Mouse (Mus musculus) heart, embryonic 16.5 days (tissue): ENCODE measurements at regions not wholly inside any gene's neighbourhood (a gene's known extent, or its start where the extent isn't known, plus 50 kb on each side); places are given as distances from the start of the nearest gene placed in this dataset.

Experiments used
- ATAC-seq: fragments of 200-750 bp; cut with Nextera tagmentation; replicated peaks from 2 replicates; pipeline ENCODE4 v1.8.0; 2017; ENCODE audit warnings: moderate number of reproducible peaks; ENCODE audit not compliant: insufficient read depth, low FRiP score; ENCODE audit errors: extremely low read depth
- H3K27ac ChIP-seq: fragments of 300-500 bp; sonication (generic); 2 replicates; pipeline ENCODE4 v1.5.1; 2014; ENCODE audit warnings: mild to moderate bottlenecking, low read length, control low read depth, moderate library complexity
- H3K27me3 ChIP-seq: fragments of 300-500 bp; sonication (generic); 2 replicates; pipeline ENCODE4 v1.6.1; 2014; ENCODE audit warnings: low read length, mixed read lengths; ENCODE audit not compliant: control insufficient read depth, insufficient read depth
- H3K36me3 ChIP-seq: fragments of 300-500 bp; sonication (generic); 2 replicates; pipeline ENCODE4 v1.6.1; 2014; ENCODE audit not compliant: control insufficient read depth, insufficient read depth
- H3K4me1 ChIP-seq: fragments of 300-500 bp; sonication (generic); 2 replicates; pipeline ENCODE4 v1.6.1; 2014; ENCODE audit warnings: low read length, mixed read lengths; ENCODE audit not compliant: control insufficient read depth, insufficient read depth
- H3K4me2 ChIP-seq: fragments of 300-500 bp; sonication (generic); 2 replicates; pipeline ENCODE4 v1.6.1; 2014; ENCODE audit warnings: low read depth, mild to moderate bottlenecking, control low read depth, low read length
- H3K4me3 ChIP-seq: fragments of 300-500 bp; sonication (generic); 2 replicates; pipeline ENCODE4 v1.5.1; 2014; ENCODE audit warnings: mild to moderate bottlenecking, control low read depth, low read length
- H3K9ac ChIP-seq: fragments of 300-500 bp; sonication (generic); 2 replicates; pipeline ENCODE4 v1.6.1; 2014; ENCODE audit warnings: low read length, control low read depth
- H3K9me3 ChIP-seq: fragments of 300-500 bp; sonication (generic); replicated peaks from 2 replicates; pipeline ENCODE4 v1.6.1; 2016; ENCODE audit warnings: low read length; ENCODE audit not compliant: control insufficient read depth
- WGBS: fragments of 180-500 bp; shearing (Covaris S2); extraction: QIAGEN DNeasy Blood & Tissue Kit; methylation state at CpG from one replicate; pipeline ENCODE4 v1.1.7; 2014; 5-methylcytosine and 5-hydroxymethylcytosine counted together

DNA sequence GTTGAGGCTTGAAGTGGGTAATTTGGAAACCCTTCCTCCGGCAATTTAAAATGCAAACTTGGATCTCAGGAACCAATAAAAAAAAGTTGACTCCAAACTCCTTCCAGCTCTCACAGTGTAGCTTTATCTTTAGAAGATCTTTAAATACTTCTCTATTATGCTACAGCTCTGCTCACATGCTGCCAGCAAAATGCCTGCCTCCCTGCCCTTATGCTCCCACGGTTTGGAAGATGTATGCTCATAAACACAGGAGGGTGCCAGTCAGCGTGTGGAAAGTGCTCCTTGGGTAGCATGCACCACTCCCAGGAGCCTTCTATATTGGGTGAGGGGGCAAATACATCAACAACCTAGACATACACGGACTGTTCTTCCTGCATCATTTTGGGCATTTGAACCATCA is 123.2 kb upstream of the Arl4c start:
- Histone ChIP-seq H3K36me3 (no peaks in the 10 kb centered on the region), H3K9me3 (no peaks in the 10 kb centered on the region; the same call in 1 of the 2 replicates), H3K27me3 (no peaks in the 10 kb centered on the region), H3K27ac (no peak overlapping the region), H3K9ac (no peak overlapping the region), H3K4me1 (no peaks in the 10 kb centered on the region), H3K4me2 (no peak overlapping the region), H3K4me3 (no peak overlapping the region)
- ATAC-seq: no peak
- 79% methylated on average over 4 of the region's 4 CpGs for WGBS

DNA sequence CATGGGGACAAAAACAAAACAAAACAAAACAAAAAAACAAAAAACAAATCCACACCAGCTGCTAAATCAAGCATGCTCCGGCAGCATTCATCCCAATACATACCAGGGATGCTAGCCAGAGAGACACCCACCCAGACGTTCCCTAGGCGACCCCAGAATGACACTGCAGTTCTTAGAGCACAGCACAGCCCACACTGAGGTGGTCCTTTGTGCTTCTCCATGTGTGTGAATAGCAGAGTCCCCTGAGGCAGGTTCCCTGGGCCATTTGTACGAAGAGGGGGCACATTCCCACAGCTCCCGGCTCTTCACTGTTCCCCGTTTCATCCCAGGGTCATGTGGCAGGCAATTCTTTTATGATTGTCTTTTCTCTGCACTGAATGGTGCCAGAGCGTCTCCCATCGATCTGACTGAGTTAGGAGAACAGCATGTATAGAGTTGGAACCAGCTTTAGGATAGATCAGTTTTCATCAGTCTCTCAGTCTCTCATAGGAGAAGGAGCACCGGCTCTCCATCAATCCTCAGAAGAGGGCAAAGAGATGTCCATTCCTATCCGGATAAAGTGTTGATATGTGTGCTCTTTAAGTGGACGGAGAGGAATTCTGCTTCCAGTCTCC is 136.7 kb upstream of the Arl4c start:
- H3K4me1 ChIP-seq: no peaks in the 10 kb centered on the region
- no peaks in the 10 kb centered on the region for H3K9me3 ChIP-seq
- no peaks in the 10 kb centered on the region for H3K27me3 ChIP-seq
- no peak overlapping the region for H3K9ac ChIP-seq
- H3K36me3 ChIP-seq: no peaks in the 10 kb centered on the region
- H3K27ac ChIP-seq: no peak overlapping the region
- ATAC-seq: no peak
- no peak overlapping the region for H3K4me2 ChIP-seq
- 60% methylated on average over 11 of the region's 11 CpGs for WGBS
- H3K4me3 ChIP-seq: no peak overlapping the region

DNA sequence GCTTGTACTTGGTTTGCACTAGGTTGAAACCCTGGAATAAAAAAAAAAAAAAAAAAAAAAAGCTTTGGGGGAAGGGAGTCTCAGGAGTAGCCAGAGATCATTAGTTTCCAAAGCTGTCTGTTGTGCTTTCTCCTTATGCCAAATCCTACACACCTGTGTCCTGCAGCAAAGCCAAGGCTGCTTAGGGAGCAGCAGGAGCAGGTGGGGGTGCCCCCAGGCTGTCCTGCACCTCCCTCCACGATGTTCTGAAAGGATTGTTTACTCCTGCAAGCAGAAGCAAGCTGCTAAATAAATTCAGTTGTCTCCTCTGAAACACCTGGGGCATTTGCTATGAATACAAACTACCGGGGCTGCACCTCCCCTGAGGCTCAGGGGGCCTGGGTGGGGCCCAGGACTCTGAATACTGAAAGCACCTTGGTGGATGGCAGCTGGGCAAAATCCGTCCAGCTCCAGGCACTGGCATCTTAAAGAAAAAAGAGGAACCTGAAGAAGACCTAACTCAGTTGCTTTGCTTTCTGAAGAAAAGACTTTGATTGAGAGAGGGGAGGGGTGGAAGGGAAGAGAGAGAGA is 137.5 kb upstream of the Arl4c start:
- Histone ChIP-seq H3K9ac (no peak overlapping the region), H3K27ac (no peak overlapping the region), H3K4me3 (no peak overlapping the region), H3K36me3 (no peaks in the 10 kb centered on the region), H3K9me3 (no peaks in the 10 kb centered on the region), H3K4me2 (no peak overlapping the region), H3K27me3 (no peaks in the 10 kb centered on the region), H3K4me1 (no peaks in the 10 kb centered on the region)
- WGBS: 34% methylated on average over 3 of the region's 3 CpGs
- no peak for ATAC-seq

DNA sequence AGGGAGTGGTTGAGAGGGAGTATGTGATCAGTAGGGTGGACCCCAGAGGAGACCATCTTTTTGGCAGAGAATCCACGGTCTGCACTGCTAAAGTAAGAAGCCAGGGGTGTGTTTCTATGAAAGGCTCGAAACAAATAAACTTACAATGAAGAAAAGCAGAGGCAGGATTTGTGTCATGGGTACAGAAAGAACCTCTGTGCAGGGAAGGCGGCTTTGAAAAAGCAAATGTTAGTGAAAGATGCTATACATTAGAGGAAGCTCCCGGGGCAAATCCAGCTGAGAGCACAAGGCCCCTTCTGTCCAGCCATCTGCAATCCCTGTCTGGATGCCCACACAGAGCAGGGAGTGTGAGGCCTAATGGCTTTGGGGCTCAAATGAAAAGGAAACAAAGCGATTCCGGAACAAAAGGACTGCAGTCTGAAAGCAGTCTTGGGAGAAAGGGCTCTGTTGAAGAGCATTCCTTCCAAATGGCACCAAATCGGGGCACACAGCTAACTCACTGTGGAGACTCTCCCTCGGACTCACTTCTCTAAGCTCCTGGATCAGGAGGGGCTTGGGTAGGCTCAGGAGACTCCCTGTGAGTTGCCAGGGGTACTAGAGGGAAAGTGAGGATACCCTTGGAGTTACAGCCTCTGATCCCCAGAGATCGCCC is 138.1 kb upstream of the Arl4c start:
- Histone ChIP-seq H3K9ac (no peak overlapping the region), H3K4me3 (no peak overlapping the region), H3K27ac (no peak overlapping the region), H3K27me3 (no peaks in the 10 kb centered on the region), H3K4me1 (no peaks in the 10 kb centered on the region), H3K9me3 (no peaks in the 10 kb centered on the region), H3K36me3 (no peaks in the 10 kb centered on the region), H3K4me2 (no peak overlapping the region)
- 69% methylated on average over 9 of the region's 9 CpGs for WGBS
- no peak for ATAC-seq

DNA sequence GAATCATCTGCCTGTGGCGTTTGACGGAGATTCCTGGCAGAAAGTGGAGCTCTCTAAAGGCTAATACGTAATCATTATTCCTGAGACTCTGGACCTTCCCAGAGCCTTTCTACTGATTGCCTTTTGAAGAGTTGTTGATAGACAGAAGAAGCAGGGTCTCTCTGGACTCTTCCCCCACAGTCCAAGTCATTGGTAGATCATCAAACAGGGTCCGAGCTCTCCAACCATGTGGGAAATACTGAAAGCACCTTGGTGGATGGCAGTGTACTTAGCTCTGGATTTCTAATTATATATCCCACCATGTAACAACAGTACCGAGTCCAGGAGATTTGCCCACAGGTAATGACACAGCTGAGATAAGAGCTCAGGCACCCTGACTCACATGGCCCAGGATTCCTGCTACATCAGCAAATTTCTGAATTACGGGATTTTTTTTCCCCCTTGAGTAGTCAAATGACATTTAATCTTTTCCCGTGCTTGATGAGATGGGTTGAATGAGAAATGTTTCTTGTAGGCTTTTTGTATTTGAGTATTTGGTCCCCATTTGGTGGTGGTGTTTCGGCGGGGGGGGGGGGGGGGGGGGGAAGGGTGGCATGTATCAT is 139.1 kb upstream of the Arl4c start:
- Histone ChIP-seq H3K36me3 (no peaks in the 10 kb centered on the region), H3K4me1 (no peaks in the 10 kb centered on the region), H3K27ac (no peak overlapping the region), H3K27me3 (no peaks in the 10 kb centered on the region), H3K9ac (no peak overlapping the region), H3K4me3 (no peak overlapping the region), H3K9me3 (no peaks in the 10 kb centered on the region), H3K4me2 (no peak overlapping the region)
- ATAC-seq: no peak
- WGBS: 72% methylated on average over 9 of the region's 9 CpGs

DNA sequence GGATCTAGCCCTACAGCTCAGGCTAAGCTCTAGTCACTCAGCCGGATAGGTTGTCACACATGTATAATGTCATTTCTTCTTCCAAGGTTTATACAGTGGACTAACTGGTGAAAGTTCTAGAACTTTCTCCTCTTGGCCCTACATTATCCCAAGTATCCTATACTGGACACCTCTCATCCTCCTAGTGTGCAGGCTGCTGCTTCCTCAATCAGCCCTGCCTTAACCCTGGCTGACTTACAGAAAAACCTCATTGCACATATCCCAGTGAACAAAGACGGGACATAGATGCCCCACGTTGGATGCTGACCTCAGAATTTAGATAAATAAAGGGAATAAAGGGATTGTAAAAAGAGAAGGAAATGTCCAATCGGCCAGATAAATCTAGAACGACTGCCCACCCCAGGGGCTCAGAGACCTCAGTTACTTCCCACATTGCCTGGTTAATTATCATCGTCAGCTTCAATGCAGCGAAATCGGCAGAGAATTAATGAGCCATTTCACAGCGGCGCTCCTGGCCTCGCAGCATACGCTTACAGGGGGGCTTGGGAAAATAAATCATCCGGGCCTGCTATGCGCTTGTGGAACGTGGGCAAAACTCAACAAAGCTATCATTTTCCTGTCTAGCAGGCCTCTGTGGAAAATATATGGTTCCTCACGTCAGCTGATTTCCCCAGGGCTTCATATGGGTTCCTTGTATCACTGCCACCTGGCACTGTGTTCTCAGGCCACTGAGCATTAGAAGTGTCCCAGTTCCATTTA is 145.5 kb upstream of the Arl4c start:
- no peaks in the 10 kb centered on the region for H3K36me3 ChIP-seq
- ATAC-seq: no peak
- no peak overlapping the region for H3K27ac ChIP-seq
- no peak overlapping the region for H3K9ac ChIP-seq
- no peaks in the 10 kb centered on the region for H3K9me3 ChIP-seq
- H3K4me3 ChIP-seq: no peak overlapping the region
- no peaks in the 10 kb centered on the region for H3K27me3 ChIP-seq
- WGBS: 71% methylated on average over 16 of the region's 16 CpGs
- no peak overlapping the region for H3K4me2 ChIP-seq
- no peaks in the 10 kb centered on the region for H3K4me1 ChIP-seq

DNA sequence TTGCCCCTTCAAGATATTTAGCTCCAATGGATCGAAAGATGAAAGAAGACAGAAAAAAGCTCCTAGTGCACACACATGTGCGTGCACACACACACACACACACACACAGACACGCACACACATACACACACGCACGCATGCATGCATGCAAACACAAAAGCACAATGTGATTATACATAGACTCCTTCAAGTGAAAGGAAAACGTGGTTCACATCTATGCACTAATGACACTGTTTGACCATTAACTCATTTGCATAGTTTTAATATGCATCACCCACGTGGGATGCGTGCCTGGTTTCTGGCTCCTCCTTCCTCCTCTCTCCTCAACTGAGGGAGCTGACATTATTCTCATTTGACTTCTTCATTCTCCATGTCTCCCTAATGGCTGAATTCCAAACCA is 146.2 kb upstream of the Arl4c start:
- Histone ChIP-seq H3K4me2 (no peak overlapping the region), H3K27ac (no peak overlapping the region), H3K27me3 (no peaks in the 10 kb centered on the region), H3K9ac (no peak overlapping the region), H3K4me1 (no peaks in the 10 kb centered on the region), H3K4me3 (no peak overlapping the region), H3K36me3 (no peaks in the 10 kb centered on the region), H3K9me3 (no peaks in the 10 kb centered on the region)
- 80% methylated on average over 8 of the region's 8 CpGs for WGBS
- ATAC-seq: no peak

DNA sequence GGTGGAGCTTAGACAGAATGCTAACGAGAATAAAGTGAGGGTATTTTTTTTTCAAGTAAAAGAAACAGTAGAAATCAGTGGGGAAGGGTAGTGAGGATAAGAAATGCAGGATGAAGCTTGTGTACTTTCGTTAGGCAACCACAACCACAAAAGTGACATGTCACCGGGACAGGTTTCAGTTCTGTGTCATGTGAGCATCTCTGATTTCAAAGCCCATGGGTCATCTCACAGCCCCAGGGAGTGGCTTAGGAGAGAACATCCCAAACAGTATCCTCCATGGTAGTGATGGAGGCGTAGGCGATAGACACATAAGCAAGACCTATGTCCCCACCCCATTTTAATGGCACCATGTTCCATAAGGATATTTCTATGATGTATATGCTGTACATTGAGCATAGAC is 147.4 kb upstream of the Arl4c start:
- Histone ChIP-seq H3K4me3 (no peak overlapping the region), H3K4me2 (no peak overlapping the region), H3K9ac (no peak overlapping the region), H3K36me3 (no peaks in the 10 kb centered on the region), H3K27me3 (no peaks in the 10 kb centered on the region), H3K4me1 (no peaks in the 10 kb centered on the region), H3K9me3 (no peaks in the 10 kb centered on the region), H3K27ac (no peak overlapping the region)
- 82% methylated on average over 5 of the region's 5 CpGs for WGBS
- no peak for ATAC-seq

DNA sequence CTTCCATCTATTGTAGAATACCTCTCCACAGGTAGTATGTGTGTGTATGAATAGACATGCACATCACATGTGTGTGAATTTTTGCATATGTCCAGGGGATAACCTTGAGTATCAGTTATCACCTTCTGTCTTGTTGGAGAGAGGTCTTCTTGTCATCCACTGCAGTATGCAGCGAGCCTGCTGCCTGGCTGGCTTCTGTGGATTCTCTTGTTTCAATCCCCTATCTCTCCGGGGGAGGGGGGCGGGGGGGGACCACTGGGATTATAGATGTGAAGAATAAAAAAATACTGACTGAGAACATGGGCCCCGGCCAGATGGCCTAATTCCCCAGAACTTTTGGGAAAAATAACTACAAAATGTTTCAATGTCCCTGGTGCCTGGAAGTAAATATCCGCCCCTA is 149.9 kb upstream of the Arl4c start:
- H3K4me3 ChIP-seq: no peak overlapping the region
- no peak overlapping the region for H3K9ac ChIP-seq
- no peak for ATAC-seq
- H3K27ac ChIP-seq: no peak overlapping the region
- no peaks in the 10 kb centered on the region for H3K9me3 ChIP-seq
- no peaks in the 10 kb centered on the region for H3K36me3 ChIP-seq
- 63% methylated on average over 5 of the region's 5 CpGs for WGBS
- no peak overlapping the region for H3K4me2 ChIP-seq
- no peaks in the 10 kb centered on the region for H3K27me3 ChIP-seq
- H3K4me1 ChIP-seq: no peaks in the 10 kb centered on the region
